Mouse (Mus musculus) hindbrain, embryonic 15.5 days (tissue): Measurements from ENCODE around the gene Fam160a1. TPM values are rescaled to one million over a fixed set of nuclear protein-coding genes. Genes with fewer than 3 reads are reported as not detected.

Experiments
- ATAC-seq: fragments of 200-750 bp; cut with Nextera tagmentation; 2 replicates; pipeline ENCODE4 v1.8.0; 2017; ENCODE audit warnings: low read depth, moderate number of reproducible peaks, moderate TSS enrichment; ENCODE audit not compliant: low FRiP score
- H3K27ac ChIP-seq: fragments of 300-500 bp; sonication (generic); replicated peaks from 2 replicates; pipeline ENCODE4 v1.5.1; 2015; ENCODE audit warnings: mild to moderate bottlenecking, inconsistent platforms
- H3K27me3 ChIP-seq: fragments of 300-500 bp; sonication (generic); 2 replicates; pipeline ENCODE4 v1.6.1; 2015; ENCODE audit warnings: control low read depth, inconsistent platforms
- H3K36me3 ChIP-seq: fragments of 300-500 bp; sonication (generic); 2 replicates; pipeline ENCODE4 v1.6.1; 2015; ENCODE audit warnings: control low read depth, inconsistent platforms
- H3K4me1 ChIP-seq: fragments of 300-500 bp; sonication (generic); replicated peaks from 2 replicates; pipeline ENCODE4 v1.6.1; 2015; ENCODE audit warnings: control low read depth, inconsistent platforms
- H3K4me2 ChIP-seq: fragments of 300-500 bp; sonication (generic); 2 replicates; pipeline ENCODE4 v1.6.1; 2015; ENCODE audit warnings: moderate library complexity, mild to moderate bottlenecking, inconsistent platforms
- H3K4me3 ChIP-seq: fragments of 300-500 bp; sonication (generic); 2 replicates; pipeline ENCODE4 v1.5.1; 2015; ENCODE audit warnings: mild to moderate bottlenecking, inconsistent platforms
- H3K9ac ChIP-seq: fragments of 300-500 bp; sonication (generic); 2 replicates; pipeline ENCODE4 v1.6.1; 2015; ENCODE audit warnings: inconsistent platforms
- H3K9me3 ChIP-seq: fragments of 300-500 bp; sonication (generic); 2 replicates; pipeline ENCODE4 v1.6.1; 2016; ENCODE audit warnings: control low read depth, inconsistent platforms
- WGBS: fragments of 180-500 bp; shearing (Covaris S2); methylation state at CpG from one replicate; pipeline ENCODE4 v1.1.7; 2015; 5-methylcytosine and 5-hydroxymethylcytosine counted together
- polyA plus RNA-seq: library from polyadenylated mRNA; unstranded; fragments of >200 nt; fragmentation: Nextera tagmentation; extraction: Ambion mirVana; gene quantifications from 2 replicates; pipeline ENCODE4 v1.2.1, GENCODE M21; 2015

Gene Fam160a1
- polyA plus RNA-seq, 1 experiment from 2014 or later = 0.60 TPM

GRCm38 (mm10) chr3:85846316-85846715, 29.2 kb upstream of the Fam160a1 start:
- WGBS = 76% methylated on average over 1 of the region's 1 CpGs

DNA sequence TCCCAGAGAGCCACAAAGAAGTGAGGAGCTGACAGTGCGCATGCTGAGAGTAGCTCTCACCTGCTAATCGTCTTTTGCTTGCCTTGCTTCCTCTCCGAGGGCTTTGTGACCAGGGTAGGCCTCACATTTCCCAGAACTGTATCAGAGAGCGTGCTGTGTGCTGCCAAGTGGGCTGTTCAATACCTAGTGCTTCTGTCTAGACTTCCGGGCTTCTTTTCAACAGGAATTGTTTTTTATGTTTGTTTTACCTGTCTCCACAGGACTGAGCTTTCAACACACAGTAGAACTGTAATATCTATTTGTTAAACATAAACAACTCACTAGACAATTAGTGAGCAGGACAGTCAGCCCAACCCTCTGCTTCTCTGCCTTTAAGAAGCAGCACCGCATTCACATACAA, 28.2 kb upstream of the Fam160a1 start:
- H3K4me1 ChIP-seq = 0 out of 2 replicates have a peak, but pooled peaks cover 7% of the 10 kb centered on the region
- ATAC-seq = no peak
- H3K4me3 ChIP-seq = no peak overlapping the region
- H3K27me3 ChIP-seq = no peaks in the 10 kb centered on the region
- H3K9ac ChIP-seq = no peak overlapping the region
- H3K4me2 ChIP-seq = no peak overlapping the region
- 83% methylated on average over 6 of the region's 6 CpGs for WGBS
- no peaks in the 10 kb centered on the region for H3K36me3 ChIP-seq
- H3K9me3 ChIP-seq = no peaks in the 10 kb centered on the region
- no peak overlapping the region for H3K27ac ChIP-seq

More at GRCm38 (mm10) chr3:85846316-85846715, 29.2 kb upstream of the Fam160a1 start:
- Histone ChIP-seq H3K9ac (no peak overlapping the region), H3K36me3 (no peaks in the 10 kb centered on the region), H3K4me1 (0 out of 2 replicates have a peak, but pooled peaks cover 7% of the 10 kb centered on the region), H3K4me2 (no peak overlapping the region), H3K27ac (no peak overlapping the region), H3K27me3 (no peaks in the 10 kb centered on the region), H3K4me3 (no peak overlapping the region), H3K9me3 (no peaks in the 10 kb centered on the region)
- no peak for ATAC-seq

GRCm38 (mm10) chr3:85842881-85843218, 25.8 kb upstream of the Fam160a1 start:
- Histone ChIP-seq H3K9ac (no peak overlapping the region), H3K4me3 (no peak overlapping the region), H3K9me3 (no peaks in the 10 kb centered on the region), H3K4me1 (0 out of 2 replicates have a peak, but pooled peaks cover 7% of the 10 kb centered on the region), H3K36me3 (no peaks in the 10 kb centered on the region), H3K27me3 (no peaks in the 10 kb centered on the region), H3K4me2 (no peak overlapping the region), H3K27ac (no peak overlapping the region)
- no peak for ATAC-seq

DNA sequence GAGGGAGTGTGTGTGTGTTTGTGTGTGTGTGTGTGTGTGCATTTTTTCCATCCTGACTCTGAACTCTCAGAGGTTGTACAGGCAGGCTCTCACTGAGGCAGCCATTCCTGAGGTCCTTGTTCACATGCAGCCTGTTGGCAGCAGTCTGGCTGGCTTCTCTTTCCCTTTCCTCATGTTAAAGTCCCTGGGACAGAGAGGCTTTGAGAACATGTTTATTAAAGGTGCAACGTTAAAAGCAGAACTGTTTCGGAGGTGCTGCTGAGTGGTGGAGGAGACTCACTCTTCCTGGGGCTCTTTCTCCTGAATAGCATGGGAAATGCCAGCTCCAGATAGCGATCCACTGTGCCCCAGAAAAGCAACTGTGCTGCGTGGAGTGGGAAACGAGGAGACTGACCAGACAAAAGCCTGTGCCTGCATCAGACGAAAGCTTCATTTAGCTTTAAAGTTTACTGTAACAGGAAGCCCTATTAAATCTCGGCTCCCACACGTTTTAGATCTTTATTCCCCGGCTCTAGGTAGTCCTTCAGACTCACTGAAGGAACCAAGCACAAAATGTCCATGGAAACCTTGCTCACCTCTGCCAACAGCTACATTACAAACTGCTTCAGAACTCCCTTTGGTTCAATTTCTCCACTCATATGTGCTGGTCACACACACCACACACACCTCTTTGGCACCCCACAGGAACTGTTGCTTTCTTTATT, 25.2 kb upstream of the Fam160a1 start:
- no peak overlapping the region for H3K4me3 ChIP-seq
- H3K4me2 ChIP-seq = no peak overlapping the region
- peak overlapping the region; percentile 18 for H3K27ac ChIP-seq
- H3K9me3 ChIP-seq = no peaks in the 10 kb centered on the region
- no peak overlapping the region for H3K9ac ChIP-seq
- no peaks in the 10 kb centered on the region for H3K36me3 ChIP-seq
- H3K27me3 ChIP-seq = no peaks in the 10 kb centered on the region
- 55% methylated on average over 9 of the region's 9 CpGs for WGBS
- no peak for ATAC-seq
- 0 out of 2 replicates have a peak, but pooled peaks cover 7% of the 10 kb centered on the region for H3K4me1 ChIP-seq

- H3K9ac ChIP-seq = no peak overlapping the region
- H3K9me3 ChIP-seq = no peaks in the 10 kb centered on the region
- H3K4me2 ChIP-seq = no peak overlapping the region
- H3K36me3 ChIP-seq = no peaks in the 10 kb centered on the region
- H3K27ac ChIP-seq = peak overlapping the region; percentile 18
- ATAC-seq = no peak
- 0 out of 2 replicates have a peak, but pooled peaks cover 7% of the 10 kb centered on the region for H3K4me1 ChIP-seq
- WGBS = 28% methylated on average over 2 of the region's 2 CpGs
- H3K4me3 ChIP-seq = no peak overlapping the region
- no peaks in the 10 kb centered on the region for H3K27me3 ChIP-seq
Observed at GRCm38 (mm10) chr3:85841454-85842176, 24.5 kb upstream of the Fam160a1 start.

DNA sequence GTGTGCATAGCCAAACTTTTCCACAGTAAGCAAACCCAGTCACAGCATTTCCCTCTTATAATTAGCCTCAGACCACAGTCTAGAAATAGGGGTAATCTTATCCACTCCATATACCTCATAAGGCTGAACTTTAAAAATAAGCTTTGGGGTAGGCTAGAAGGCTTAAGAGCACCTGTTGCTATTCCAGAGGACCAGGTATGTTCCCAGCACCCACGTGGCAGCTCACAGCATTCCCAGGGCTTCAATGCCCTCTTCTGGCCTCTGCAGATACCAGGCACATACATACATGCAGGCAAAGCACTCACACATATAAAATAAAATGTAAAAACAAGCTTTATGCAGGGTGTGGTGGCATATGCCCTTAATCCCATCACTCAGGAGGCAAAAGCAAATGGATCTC, 16.5 kb upstream of the Fam160a1 start:
- H3K9ac ChIP-seq = no peak overlapping the region
- no peaks in the 10 kb centered on the region for H3K9me3 ChIP-seq
- H3K4me1 ChIP-seq = peaks cover 4% of the 10 kb centered on the region; the same call in 1 of the 2 replicates
- no peak for ATAC-seq
- H3K27ac ChIP-seq = no peak overlapping the region
- H3K4me3 ChIP-seq = no peak overlapping the region
- no peak overlapping the region for H3K4me2 ChIP-seq
- no peaks in the 10 kb centered on the region for H3K27me3 ChIP-seq
- H3K36me3 ChIP-seq = no peaks in the 10 kb centered on the region
- 85% methylated on average over 1 of the region's 1 CpGs for WGBS

- no peak for ATAC-seq
- WGBS = 37% methylated on average over 10 of the region's 10 CpGs
Observed at GRCm38 (mm10) chr3:85832490-85833155, 15.5 kb upstream of the Fam160a1 start.

GRCm38 (mm10) chr3:85831785-85832184, 14.7 kb upstream of the Fam160a1 start:
- 70% methylated on average over 1 of the region's 1 CpGs for WGBS
- no peak overlapping the region for H3K4me3 ChIP-seq
- no peak for ATAC-seq
- no peaks in the 10 kb centered on the region for H3K36me3 ChIP-seq
- H3K27ac ChIP-seq = no peak overlapping the region
- no peaks in the 10 kb centered on the region for H3K9me3 ChIP-seq
- H3K4me2 ChIP-seq = no peak overlapping the region
- H3K27me3 ChIP-seq = no peaks in the 10 kb centered on the region
- no peak overlapping the region for H3K9ac ChIP-seq
- H3K4me1 ChIP-seq = peaks cover 4% of the 10 kb centered on the region; the same call in 1 of the 2 replicates

More at GRCm38 (mm10) chr3:85832490-85833155, 15.5 kb upstream of the Fam160a1 start:
- H3K4me1 ChIP-seq = peaks cover 4% of the 10 kb centered on the region; the same call in 1 of the 2 replicates
- no peak overlapping the region for H3K4me3 ChIP-seq
- H3K4me2 ChIP-seq = no peak overlapping the region
- H3K9ac ChIP-seq = no peak overlapping the region
- H3K27ac ChIP-seq = no peak overlapping the region
- H3K9me3 ChIP-seq = no peaks in the 10 kb centered on the region
- no peaks in the 10 kb centered on the region for H3K27me3 ChIP-seq
- H3K36me3 ChIP-seq = no peaks in the 10 kb centered on the region

GRCm38 (mm10) chr3:85829047-85829446, 12.0 kb upstream of the Fam160a1 start:
- Histone ChIP-seq H3K27me3 (no peaks in the 10 kb centered on the region), H3K9ac (no peak overlapping the region), H3K4me3 (no peak overlapping the region), H3K36me3 (no peaks in the 10 kb centered on the region), H3K9me3 (no peaks in the 10 kb centered on the region), H3K4me1 (peaks cover 4% of the 10 kb centered on the region; the same call in 1 of the 2 replicates), H3K4me2 (no peak overlapping the region), H3K27ac (no peak overlapping the region)
- 58% methylated on average over 4 of the region's 4 CpGs for WGBS
- no peak for ATAC-seq

GRCm38 (mm10) chr3:85827815-85828214, 10.7 kb upstream of the Fam160a1 start:
- H3K4me2 ChIP-seq = no peak overlapping the region
- H3K9ac ChIP-seq = no peak overlapping the region
- H3K27ac ChIP-seq = no peak overlapping the region
- ATAC-seq = no peak
- no peaks in the 10 kb centered on the region for H3K36me3 ChIP-seq
- H3K9me3 ChIP-seq = no peaks in the 10 kb centered on the region
- H3K4me1 ChIP-seq = peaks cover 4% of the 10 kb centered on the region; the same call in 1 of the 2 replicates
- 56% methylated on average over 6 of the region's 6 CpGs for WGBS
- no peak overlapping the region for H3K4me3 ChIP-seq
- H3K27me3 ChIP-seq = no peaks in the 10 kb centered on the region

- no peak overlapping the region for H3K4me2 ChIP-seq
- H3K9me3 ChIP-seq = no peaks in the 10 kb centered on the region
- no peak overlapping the region for H3K27ac ChIP-seq
- H3K36me3 ChIP-seq = no peaks in the 10 kb centered on the region
- no peak for ATAC-seq
- H3K4me3 ChIP-seq = no peak overlapping the region
- peaks cover under 1% of the 10 kb centered on the region; the same call in 1 of the 2 replicates for H3K4me1 ChIP-seq
- no peaks in the 10 kb centered on the region for H3K27me3 ChIP-seq
- 73% methylated on average over 4 of the region's 4 CpGs for WGBS
- H3K9ac ChIP-seq = no peak overlapping the region
Observed at GRCm38 (mm10) chr3:85827283-85827682, 10.2 kb upstream of the Fam160a1 start.
